Mouse (Mus musculus): Measurements from ENCODE around the gene Espnl. TPM values are rescaled to one million over a fixed set of nuclear protein-coding genes. Genes with fewer than 3 reads are reported as not detected.

Espnl gene
- total RNA-seq, 4 experiments from 2014 or later, result not detected

- DNase-seq (ENCODE audit: low spot score in 2 of 2), result no peak
Measured at GRCm38 (mm10) chr1:91373414-91373835, 51.5 kb downstream of the Espnl start.

GRCm38 (mm10) chr1:91380453-91381090, 58.7 kb downstream of the Espnl start:
- DNase-seq (ENCODE audit: low spot score in 2 of 2), result peak; percentile 57 to 61

- DNase-seq (ENCODE audit: low spot score in 2 of 2), result no peak
Measured at GRCm38 (mm10) chr1:91381091-91381471, 59.2 kb downstream of the Espnl start.

- no peak for DNase-seq (ENCODE audit: low spot score in 2 of 2)
Measured at GRCm38 (mm10) chr1:91390369-91390768, 68.5 kb downstream of the Espnl start.

- DNase-seq (ENCODE audit: low spot score in 2 of 2), result no peak
Measured at GRCm38 (mm10) chr1:91397927-91398259, 76.0 kb downstream of the Espnl start.

Other genes starting within 250 kb of the Espnl start
- gene Rbm44, start 177.0 kb upstream of the Espnl start, total RNA-seq (2022), result not detected
- 10 to 100 TPM; 10.7 to 19.5 (median 15.8) TPM for gene Ramp1, start 142.3 kb upstream of the Espnl start, total RNA-seq (2022)
- gene Ube2f, start 71.8 kb upstream of the Espnl start, total RNA-seq (2022), result 10 to 100 TPM; 49.2 to 54.3 (median 50.0) TPM
- 1 to 10 TPM; 8.3 to 9.8 (median 9.1) TPM for gene Scly, start 23.7 kb upstream of the Espnl start, total RNA-seq (2022)
- gene Klhl30, start 28.9 kb downstream of the Espnl start, total RNA-seq (2022), result 10 to 100 TPM; 56.3 to 72.6 (median 60.8) TPM
- gene Erfe, start 44.4 kb downstream of the Espnl start, total RNA-seq (2022), result 1 to 10 TPM in 1 of 4 experiments, under 1 TPM in 2, not detected in 1; 0.32 to 2.1 (median 0.63) TPM
- 10 to 100 TPM; 31.2 to 40.1 (median 34.0) TPM for gene Ilkap, start 76.7 kb downstream of the Espnl start, total RNA-seq (2022)
- gene Hes6, start 92.0 kb downstream of the Espnl start, total RNA-seq (2022), result 1 to 10 TPM; 6.9 to 9.2 (median 7.2) TPM
- gene Per2, start 137.2 kb downstream of the Espnl start, total RNA-seq (2022), result 10 to 100 TPM in 1 of 4 experiments, 1 to 10 TPM in 3; 7.0 to 15.0 (median 8.8) TPM
- gene Traf3ip1, start 172.6 kb downstream of the Espnl start, total RNA-seq (2022), result 1 to 10 TPM; 2.9 to 3.7 (median 3.3) TPM
- 10 to 100 TPM; 12.8 to 16.7 (median 15.5) TPM for gene Asb1, start 218.5 kb downstream of the Espnl start, total RNA-seq (2022)